Mouse (Mus musculus): Measurements from ENCODE around the gene Car6. TPM values are rescaled to one million over a fixed set of nuclear protein-coding genes. Genes with fewer than 3 reads are reported as not detected.

The Car6 gene
- polyA plus RNA-seq, 1 experiment from 2014 or later, result not detected

DNA sequence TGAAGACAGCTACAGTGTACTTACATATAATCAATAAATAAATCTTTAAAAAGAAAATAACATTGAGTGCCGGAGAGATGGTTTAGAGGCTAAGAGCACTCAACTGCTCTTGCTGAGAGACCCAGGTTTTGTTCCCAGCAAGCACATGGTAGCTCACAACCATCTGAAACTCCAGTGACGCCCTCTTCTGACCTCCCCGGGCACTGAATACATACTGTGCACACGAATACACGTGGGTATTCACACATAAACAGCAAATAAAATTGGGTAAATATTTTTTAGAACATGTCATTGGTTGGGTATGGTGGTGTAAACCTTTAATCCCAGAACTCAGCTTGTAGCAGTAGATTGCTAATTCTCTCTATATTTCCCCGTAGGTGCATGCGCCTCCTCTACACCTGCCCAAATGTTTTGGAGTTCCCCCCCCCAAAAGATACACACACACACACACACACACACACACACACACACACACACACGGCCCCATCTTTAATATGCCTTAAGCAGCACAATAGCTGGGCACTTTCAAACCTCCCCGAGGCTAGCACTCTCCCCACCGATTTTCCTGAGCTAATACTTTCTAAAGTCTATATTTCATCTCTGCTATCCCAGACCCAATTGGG is 10.9 kb upstream of the Car6 start:
- 49% methylated on average over 10 of the region's 10 CpGs for WGBS
- peak overlapping the region; percentile 62 for H3K4me2 ChIP-seq
- peaks cover 6% of the 10 kb centered on the region for H3K4me1 ChIP-seq
- H3K27me3 ChIP-seq, result no peaks in the 10 kb centered on the region
- no peaks in the 10 kb centered on the region for H3K36me3 ChIP-seq
- H3K27ac ChIP-seq, result no peak overlapping the region
- no peaks in the 10 kb centered on the region for H3K9me3 ChIP-seq
- peak overlapping the region; percentile 39 for H3K4me3 ChIP-seq
- no peak overlapping the region; the same call in 1 of the 2 replicates for H3K9ac ChIP-seq
- ATAC-seq (ENCODE audit: insufficient number of reproducible peaks, insufficient read depth, low FRiP score, low TSS enrichment, low read depth), result peak; percentile 52; the same call in 1 of the 2 replicates

DNA sequence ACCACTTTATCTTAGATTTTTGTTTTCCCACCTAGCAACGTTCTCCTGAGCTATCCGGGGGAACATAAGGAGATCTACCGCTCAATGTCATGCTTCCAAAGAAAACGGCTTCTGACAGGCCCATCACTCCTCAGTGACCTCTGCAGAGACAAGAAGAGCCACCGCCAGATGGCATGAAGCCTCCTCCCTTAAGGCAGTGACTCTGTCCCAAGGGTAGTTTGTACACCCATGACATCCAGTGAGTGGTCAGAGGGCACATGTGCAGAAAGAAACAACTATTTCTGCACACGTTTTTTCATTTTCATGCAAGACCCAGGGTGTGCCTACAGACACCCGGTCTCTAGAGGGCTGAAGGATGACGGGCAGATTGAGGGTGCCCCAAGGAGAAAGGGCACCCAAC is 9.2 kb upstream of the Car6 start:
- Histone ChIP-seq H3K4me2 (no peak overlapping the region), H3K4me1 (peaks cover 6% of the 10 kb centered on the region), H3K4me3 (no peak overlapping the region), H3K27me3 (no peaks in the 10 kb centered on the region), H3K27ac (no peak overlapping the region), H3K9ac (no peak overlapping the region), H3K9me3 (no peaks in the 10 kb centered on the region), H3K36me3 (no peaks in the 10 kb centered on the region)
- no peak for ATAC-seq (ENCODE audit: insufficient number of reproducible peaks, insufficient read depth, low FRiP score, low TSS enrichment, low read depth)
- 80% methylated on average over 8 of the region's 8 CpGs for WGBS

DNA sequence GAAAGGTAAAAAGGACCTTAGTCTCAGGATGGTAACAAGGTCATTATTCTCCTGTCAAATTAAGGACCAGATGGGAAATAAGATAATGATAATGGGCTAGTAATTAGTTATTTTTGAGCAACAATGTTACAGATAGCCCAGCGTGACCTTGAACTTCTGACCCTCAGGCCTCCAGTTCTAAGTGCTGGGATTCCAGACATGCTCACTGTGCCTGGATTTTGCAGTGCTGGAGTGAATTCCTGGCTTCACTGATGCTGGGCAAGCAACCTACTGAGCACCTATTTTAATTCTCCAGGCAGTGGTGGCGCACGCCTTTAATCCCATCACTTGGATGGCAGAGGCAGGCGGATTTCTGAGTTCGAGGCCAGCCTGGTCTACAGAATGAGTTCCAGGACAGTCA is 8.6 kb upstream of the Car6 start:
- Histone ChIP-seq H3K9ac (no peak overlapping the region), H3K4me1 (peaks cover 6% of the 10 kb centered on the region), H3K9me3 (no peaks in the 10 kb centered on the region), H3K27me3 (no peaks in the 10 kb centered on the region), H3K4me2 (no peak overlapping the region), H3K27ac (no peak overlapping the region), H3K4me3 (no peak overlapping the region), H3K36me3 (no peaks in the 10 kb centered on the region)
- no peak for ATAC-seq (ENCODE audit: insufficient number of reproducible peaks, insufficient read depth, low FRiP score, low TSS enrichment, low read depth)
- 93% methylated on average over 5 of the region's 5 CpGs for WGBS

DNA sequence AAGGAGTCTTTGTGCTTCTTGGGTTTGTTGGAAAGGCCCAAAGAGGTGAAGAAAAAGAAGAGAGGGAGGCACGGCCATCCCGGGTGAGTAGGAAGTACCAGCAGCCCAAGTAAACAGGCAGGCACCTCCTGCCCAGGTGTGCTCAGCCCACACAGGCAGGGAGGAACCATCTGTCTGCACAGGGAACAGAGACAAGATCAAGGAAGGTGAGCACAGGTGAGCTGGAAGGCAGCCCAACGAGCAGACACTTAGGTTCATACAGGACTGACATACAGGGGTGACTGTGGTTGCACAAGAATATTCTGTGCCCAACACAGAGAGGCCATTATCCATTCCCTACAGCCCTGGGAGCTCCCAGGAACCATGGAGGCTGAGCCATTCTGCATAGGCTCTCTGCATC is 3.7 kb upstream of the Car6 start:
- WGBS, result 77% methylated on average over 3 of the region's 3 CpGs
- no peaks in the 10 kb centered on the region for H3K4me1 ChIP-seq
- no peak overlapping the region for H3K4me2 ChIP-seq
- H3K9ac ChIP-seq, result no peak overlapping the region
- H3K27me3 ChIP-seq, result no peaks in the 10 kb centered on the region
- H3K4me3 ChIP-seq, result no peak overlapping the region
- ATAC-seq (ENCODE audit: insufficient number of reproducible peaks, insufficient read depth, low FRiP score, low TSS enrichment, low read depth), result no peak
- no peak overlapping the region for H3K27ac ChIP-seq
- H3K9me3 ChIP-seq, result no peaks in the 10 kb centered on the region
- no peaks in the 10 kb centered on the region for H3K36me3 ChIP-seq

DNA sequence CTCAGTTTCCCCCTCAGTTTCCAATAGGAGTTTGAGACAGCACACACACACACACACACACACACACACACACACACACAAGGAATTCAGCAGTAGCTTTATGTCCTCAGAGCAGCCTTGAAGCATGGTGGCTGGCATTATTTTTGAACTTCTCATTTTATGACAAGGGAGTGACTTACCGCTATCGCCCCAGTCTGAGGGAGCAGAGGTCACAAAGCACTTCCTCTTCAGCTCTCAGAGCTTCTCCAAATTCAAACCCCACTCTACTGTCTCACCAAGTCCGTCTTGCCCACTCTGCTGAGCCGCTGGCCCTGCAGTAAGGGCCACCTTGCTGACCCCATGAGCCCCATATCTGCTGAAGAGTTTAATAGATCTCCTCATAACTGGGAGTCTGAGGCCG is 1.6 kb upstream of the Car6 start:
- ATAC-seq (ENCODE audit: insufficient number of reproducible peaks, insufficient read depth, low FRiP score, low TSS enrichment, low read depth), result no peak

DNA sequence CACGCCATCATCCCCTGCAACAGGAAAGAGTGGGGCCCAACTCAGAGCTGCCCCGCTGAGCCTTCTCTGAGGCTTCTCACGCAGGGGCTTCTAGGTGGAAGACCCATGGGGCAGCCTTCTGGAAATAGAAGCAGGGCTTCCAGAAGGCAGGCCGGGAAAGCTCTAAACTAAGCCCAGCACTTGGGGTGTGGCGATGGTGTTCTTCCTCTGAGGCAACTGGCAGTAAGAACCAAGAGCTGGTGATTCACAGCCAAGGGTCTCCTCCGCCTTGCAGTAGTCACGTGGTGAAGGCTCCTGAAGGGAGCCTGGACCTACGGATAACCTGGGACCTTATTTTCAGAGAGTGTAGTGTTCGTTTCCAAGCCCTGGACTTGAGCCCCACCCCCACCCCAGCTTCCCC is 2.9 kb downstream of the Car6 start:
- Histone ChIP-seq H3K9me3 (no peaks in the 10 kb centered on the region), H3K9ac (no peak overlapping the region), H3K4me2 (no peak overlapping the region), H3K4me1 (no peaks in the 10 kb centered on the region), H3K27me3 (no peaks in the 10 kb centered on the region), H3K4me3 (no peak overlapping the region), H3K27ac (no peak overlapping the region), H3K36me3 (no peaks in the 10 kb centered on the region)
- no peak for ATAC-seq (ENCODE audit: insufficient number of reproducible peaks, insufficient read depth, low FRiP score, low TSS enrichment, low read depth)
- 76% methylated on average over 9 of the region's 9 CpGs for WGBS

More for the DNA sequence above, 1.6 kb upstream of the Car6 start:
- H3K4me3 ChIP-seq, result no peak overlapping the region
- no peak overlapping the region for H3K27ac ChIP-seq
- no peaks in the 10 kb centered on the region for H3K36me3 ChIP-seq
- no peak overlapping the region for H3K4me2 ChIP-seq
- WGBS, result 78% methylated on average over 5 of the region's 5 CpGs
- no peaks in the 10 kb centered on the region for H3K9me3 ChIP-seq
- no peaks in the 10 kb centered on the region for H3K4me1 ChIP-seq
- H3K9ac ChIP-seq, result no peak overlapping the region
- H3K27me3 ChIP-seq, result no peaks in the 10 kb centered on the region

DNA sequence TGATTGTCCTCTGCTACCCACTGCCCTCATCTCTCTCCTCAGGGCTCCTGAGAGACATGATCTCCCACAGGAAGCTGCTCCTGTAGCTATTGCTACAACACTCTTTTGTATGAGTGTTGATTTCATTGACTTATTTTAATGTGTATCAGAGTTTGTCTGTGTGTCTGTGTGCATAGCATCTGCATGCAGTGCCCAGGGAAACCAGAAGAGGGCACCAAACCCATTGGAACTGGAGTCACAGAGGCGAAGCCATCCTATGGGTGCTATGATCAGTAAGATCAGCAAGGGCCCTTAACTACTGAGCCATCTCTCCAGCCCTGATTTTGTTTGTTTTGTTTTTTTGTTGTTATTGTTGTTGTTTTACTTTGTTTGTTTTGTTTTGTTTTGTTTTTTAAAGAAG is 7.2 kb downstream of the Car6 start:
- 51% methylated on average over 1 of the region's 1 CpGs for WGBS
- Histone ChIP-seq H3K36me3 (no peaks in the 10 kb centered on the region), H3K27ac (no peak overlapping the region), H3K27me3 (no peaks in the 10 kb centered on the region), H3K4me1 (no peaks in the 10 kb centered on the region), H3K4me2 (no peak overlapping the region), H3K4me3 (no peak overlapping the region), H3K9me3 (no peaks in the 10 kb centered on the region), H3K9ac (no peak overlapping the region)
- ATAC-seq (ENCODE audit: insufficient number of reproducible peaks, insufficient read depth, low FRiP score, low TSS enrichment, low read depth), result no peak

DNA sequence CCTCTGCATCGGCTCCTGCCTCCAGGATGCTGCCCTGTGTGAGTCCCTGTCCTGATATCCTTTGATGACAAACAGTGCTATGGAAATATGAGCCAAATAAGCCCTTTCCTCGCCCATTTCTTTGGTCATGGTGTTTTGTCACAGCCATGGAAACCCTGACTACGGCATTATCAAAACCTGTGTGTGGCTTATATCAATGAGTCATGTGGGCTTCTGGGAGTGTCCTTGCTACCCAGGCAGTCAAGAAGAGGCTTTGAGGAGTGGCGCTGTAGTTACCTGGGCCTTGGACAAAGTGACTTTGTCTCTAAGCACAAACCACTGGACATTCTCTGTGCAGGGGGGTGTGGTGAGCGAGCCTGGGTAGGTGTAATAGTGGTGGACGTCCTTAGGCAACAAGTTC is 8.9 kb downstream of the Car6 start:
- H3K27ac ChIP-seq, result no peak overlapping the region
- 0 out of 2 replicates have a peak, but pooled peaks cover under 1% of the 10 kb centered on the region for H3K4me1 ChIP-seq
- H3K4me3 ChIP-seq, result no peak overlapping the region
- 78% methylated on average over 6 of the region's 6 CpGs for WGBS
- no peak overlapping the region for H3K4me2 ChIP-seq
- H3K9me3 ChIP-seq, result no peaks in the 10 kb centered on the region
- no peaks in the 10 kb centered on the region for H3K27me3 ChIP-seq
- ATAC-seq (ENCODE audit: insufficient number of reproducible peaks, insufficient read depth, low FRiP score, low TSS enrichment, low read depth), result no peak
- no peak overlapping the region for H3K9ac ChIP-seq
- H3K36me3 ChIP-seq, result no peaks in the 10 kb centered on the region

DNA sequence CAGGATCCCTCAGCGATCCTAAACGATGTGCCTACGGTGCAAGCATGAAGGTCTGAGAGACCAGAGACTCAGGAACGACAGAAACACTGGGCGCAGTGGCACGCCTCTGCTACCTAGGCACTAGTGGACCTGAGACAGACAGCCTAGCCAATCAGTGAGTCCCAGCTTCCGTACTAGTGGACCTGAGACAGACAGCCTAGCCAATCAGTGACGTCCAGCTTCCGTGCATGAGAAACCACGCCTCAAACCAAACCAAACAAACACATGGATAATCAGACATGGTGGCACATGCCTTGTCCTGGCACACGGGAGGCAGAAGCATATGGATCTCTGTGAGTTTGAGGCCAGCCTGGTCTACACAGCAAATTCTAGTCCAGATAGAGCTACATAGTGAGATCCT is 12.9 kb downstream of the Car6 start:
- H3K4me3 ChIP-seq, result no peak overlapping the region
- ATAC-seq (ENCODE audit: insufficient number of reproducible peaks, insufficient read depth, low FRiP score, low TSS enrichment, low read depth), result no peak
- WGBS, result 49% methylated on average over 11 of the region's 11 CpGs
- H3K9me3 ChIP-seq, result no peaks in the 10 kb centered on the region
- H3K4me1 ChIP-seq, result 0 out of 2 replicates have a peak, but pooled peaks cover 2% of the 10 kb centered on the region
- peak overlapping the region; percentile 16; the same call in 1 of the 2 replicates for H3K9ac ChIP-seq
- no peaks in the 10 kb centered on the region for H3K36me3 ChIP-seq
- no peak overlapping the region for H3K27ac ChIP-seq
- no peak overlapping the region for H3K4me2 ChIP-seq
- no peaks in the 10 kb centered on the region for H3K27me3 ChIP-seq

DNA sequence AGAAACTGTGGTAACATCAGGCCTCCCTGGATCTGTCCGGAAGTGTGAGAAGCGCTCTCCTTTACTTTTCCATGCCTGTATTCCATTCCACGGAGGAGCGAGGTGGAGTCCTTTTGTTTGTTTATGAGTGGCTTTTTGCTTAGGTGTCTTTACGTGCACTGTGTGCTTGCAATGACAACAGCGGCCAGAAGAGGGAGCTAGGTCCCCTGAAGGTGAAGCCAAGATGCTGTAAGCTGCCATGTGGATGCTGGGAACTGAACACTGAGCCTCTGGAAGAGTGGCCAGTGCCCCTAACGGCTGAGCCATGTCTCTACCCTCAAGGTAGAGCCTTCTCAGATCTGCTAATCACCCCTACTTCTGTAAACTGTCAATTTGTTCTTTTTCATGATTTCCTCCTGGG is 19.8 kb downstream of the Car6 start:
- H3K27ac ChIP-seq, result no peak overlapping the region
- peaks cover 19% of the 10 kb centered on the region for H3K4me1 ChIP-seq
- no peak for ATAC-seq (ENCODE audit: insufficient number of reproducible peaks, insufficient read depth, low FRiP score, low TSS enrichment, low read depth)
- H3K9me3 ChIP-seq, result no peaks in the 10 kb centered on the region
- WGBS, result 89% methylated on average over 7 of the region's 7 CpGs
- H3K9ac ChIP-seq, result no peak overlapping the region
- no peak overlapping the region for H3K4me2 ChIP-seq
- H3K4me3 ChIP-seq, result no peak overlapping the region
- H3K36me3 ChIP-seq, result no peaks in the 10 kb centered on the region
- no peaks in the 10 kb centered on the region for H3K27me3 ChIP-seq

DNA sequence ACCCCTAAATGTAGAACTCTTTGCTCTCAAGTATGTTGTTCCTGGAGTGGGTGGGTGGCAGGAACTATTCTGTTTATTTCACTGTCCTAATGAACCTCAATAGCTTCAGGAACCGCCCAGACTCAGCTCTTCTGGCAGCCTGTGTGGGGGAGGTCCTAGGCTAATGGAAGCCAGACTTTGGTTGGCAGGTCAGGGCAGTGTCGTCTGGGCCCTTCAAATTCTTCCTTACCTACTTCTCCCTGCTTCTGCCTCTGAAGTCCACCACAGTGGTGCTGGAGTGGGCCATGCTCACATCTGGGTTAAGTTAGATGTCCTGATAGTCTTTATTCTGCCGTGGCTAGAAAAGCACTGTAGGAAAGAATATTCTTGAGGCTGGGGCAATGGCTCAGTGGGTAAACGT is 23.0 kb downstream of the Car6 start:
- WGBS, result 18% methylated on average over 4 of the region's 4 CpGs
- Histone ChIP-seq H3K9me3 (no peaks in the 10 kb centered on the region), H3K4me1 (peaks cover 19% of the 10 kb centered on the region), H3K27ac (peak overlapping the region; percentile 51), H3K9ac (no peak overlapping the region), H3K4me2 (no peak overlapping the region), H3K4me3 (no peak overlapping the region), H3K36me3 (no peaks in the 10 kb centered on the region), H3K27me3 (no peaks in the 10 kb centered on the region)
- ATAC-seq (ENCODE audit: insufficient number of reproducible peaks, insufficient read depth, low FRiP score, low TSS enrichment, low read depth), result no peak

DNA sequence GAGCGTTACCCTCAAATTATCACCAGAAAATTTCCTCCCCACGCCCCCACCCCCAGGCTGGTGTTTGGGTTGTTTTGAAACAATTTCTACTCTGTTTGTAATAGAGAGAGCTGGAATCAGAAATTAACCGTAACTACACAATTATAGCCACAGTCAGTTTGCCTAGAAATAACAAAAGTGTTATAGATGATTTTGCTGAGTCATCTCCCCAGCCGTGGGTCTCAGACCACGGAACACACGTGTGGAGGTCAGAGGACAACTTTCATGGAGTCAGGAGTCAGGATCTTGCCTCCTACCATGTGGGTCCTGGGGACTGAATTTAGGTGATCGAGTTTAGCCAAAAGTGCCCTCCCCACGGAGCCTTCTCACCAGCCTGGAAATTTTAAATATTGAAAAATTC is 24.0 kb downstream of the Car6 start:
- Histone ChIP-seq H3K4me2 (no peak overlapping the region), H3K27ac (no peak overlapping the region), H3K4me1 (peaks cover 19% of the 10 kb centered on the region), H3K4me3 (no peak overlapping the region), H3K27me3 (no peaks in the 10 kb centered on the region), H3K36me3 (no peaks in the 10 kb centered on the region), H3K9me3 (no peaks in the 10 kb centered on the region), H3K9ac (no peak overlapping the region)
- no peak for ATAC-seq (ENCODE audit: insufficient number of reproducible peaks, insufficient read depth, low FRiP score, low TSS enrichment, low read depth)
- WGBS, result 40% methylated on average over 8 of the region's 8 CpGs

Measured in embryonic facial prominence, embryonic 13.5 days (tissue).